Mouse (Mus musculus) G1E (cell line): Measurements from ENCODE around the gene Sox2.

Experiments used
- CTCF ChIP-seq: IDR thresholded peaks from 2 replicates; pipeline ENCODE4 v1.5.1; 2012; ENCODE audit warnings: low read depth, low read length, inconsistent platforms, mixed read lengths
- GATA1 ChIP-seq: IDR thresholded peaks from 2 replicates; pipeline ENCODE4 v1.6.1; 2012; ENCODE audit warnings: borderline replicate concordance, low read length, inconsistent platforms, mixed read lengths
- POLR2AphosphoS5 ChIP-seq: IDR thresholded peaks from 2 replicates; pipeline ENCODE4 v1.6.1; 2012; ENCODE audit warnings: low read depth, low read length, inconsistent platforms; ENCODE audit not compliant: insufficient replicate concordance
- TAL1 ChIP-seq: conservative IDR thresholded peaks from 2 replicates; pipeline ENCODE4 v1.6.1; 2012; ENCODE audit warnings: low read depth, low read length, inconsistent platforms, mixed read lengths

GRCm38 (mm10) chr3:34665751-34666665 lies 15.8 kb downstream of the Sox2 start:
- TF ChIP-seq CTCF (no peak), POLR2AphosphoS5 (no peak), GATA1 (no peak), TAL1 (no peak)
